Mouse (Mus musculus) forebrain, postnatal 0 days (tissue): ENCODE measurements around the gene Psmb3. TPM values are rescaled to one million over a fixed set of nuclear protein-coding genes. Genes with fewer than 3 reads are reported as not detected.
A peak's percentile ranks its signal among the peaks of the same experiment; 100 is the strongest.

Experiments used
- ATAC-seq: fragments of 200-750 bp; cut with Nextera tagmentation; 2 replicates; pipeline ENCODE4 v1.8.0; 2017; ENCODE audit warnings: mild to moderate bottlenecking, moderate library complexity
- DNase-seq: peaks from one replicate; pipeline ENCODE4 v3.0.0-alpha.2; 2015
- H3K27ac ChIP-seq: fragments of 300-500 bp; sonication (generic); 2 replicates; pipeline ENCODE4 v1.5.1; 2014; ENCODE audit warnings: low read depth, mild to moderate bottlenecking, antibody characterized with exemption, low read length, moderate library complexity, mixed read lengths
- H3K27me3 ChIP-seq: fragments of 300-500 bp; sonication (generic); 2 replicates; pipeline ENCODE4 v1.6.1; 2014; ENCODE audit warnings: mild to moderate bottlenecking, low read length, mixed read lengths; ENCODE audit not compliant: insufficient read depth
- H3K36me3 ChIP-seq: fragments of 300-500 bp; sonication (generic); 2 replicates; pipeline ENCODE4 v1.6.1; 2014; ENCODE audit warnings: mild to moderate bottlenecking, moderate library complexity; ENCODE audit not compliant: insufficient read depth
- H3K4me1 ChIP-seq: fragments of 300-500 bp; sonication (generic); 2 replicates; pipeline ENCODE4 v1.6.1; 2014; ENCODE audit warnings: antibody characterized with exemption; ENCODE audit not compliant: insufficient read depth
- H3K4me2 ChIP-seq: fragments of 300-500 bp; sonication (generic); 2 replicates; pipeline ENCODE4 v1.6.1; 2014; ENCODE audit warnings: low read depth, mild to moderate bottlenecking, moderate library complexity
- H3K4me3 ChIP-seq: fragments of 300-500 bp; sonication (generic); 2 replicates; pipeline ENCODE4 v1.5.1; 2014; ENCODE audit warnings: low read depth, low read length, mixed read lengths
- H3K9ac ChIP-seq: fragments of 300-500 bp; sonication (generic); 2 replicates; pipeline ENCODE4 v1.6.1; 2014; ENCODE audit warnings: mild to moderate bottlenecking
- H3K9me3 ChIP-seq: fragments of 300-500 bp; sonication (generic); 2 replicates; pipeline ENCODE4 v1.6.1; 2016; ENCODE audit warnings: low read length
- CTCF ChIP-seq: sonication (generic); IDR thresholded peaks from 2 replicates; pipeline ENCODE4 v1.5.1; 2016; ENCODE audit warnings: antibody characterized with exemption, control low read depth, low read depth
- WGBS: fragments of 180-500 bp; shearing (Covaris S2); extraction: QIAGEN DNeasy Blood & Tissue Kit; methylation state at CpG from one replicate; pipeline ENCODE4 v1.1.7; 2014; 5-methylcytosine and 5-hydroxymethylcytosine counted together
- polyA plus RNA-seq: library from polyadenylated mRNA; unstranded; fragments of >200 nt; fragmentation: Nextera tagmentation; extraction: Ambion mirVana; gene quantifications from 2 replicates; pipeline ENCODE4 v1.2.1, GENCODE M21; 2015
- total RNA-seq: library from RNA; depleted of rRNA; stranded (reverse); fragments of >200 nt; gene quantifications from 2 replicates; pipeline ENCODE4 v1.2.3, GENCODE M21; 2014

Psmb3 gene
- total and polyA plus RNA-seq, 2 experiments from 2014 or later, result 322 to 499 TPM

DNA sequence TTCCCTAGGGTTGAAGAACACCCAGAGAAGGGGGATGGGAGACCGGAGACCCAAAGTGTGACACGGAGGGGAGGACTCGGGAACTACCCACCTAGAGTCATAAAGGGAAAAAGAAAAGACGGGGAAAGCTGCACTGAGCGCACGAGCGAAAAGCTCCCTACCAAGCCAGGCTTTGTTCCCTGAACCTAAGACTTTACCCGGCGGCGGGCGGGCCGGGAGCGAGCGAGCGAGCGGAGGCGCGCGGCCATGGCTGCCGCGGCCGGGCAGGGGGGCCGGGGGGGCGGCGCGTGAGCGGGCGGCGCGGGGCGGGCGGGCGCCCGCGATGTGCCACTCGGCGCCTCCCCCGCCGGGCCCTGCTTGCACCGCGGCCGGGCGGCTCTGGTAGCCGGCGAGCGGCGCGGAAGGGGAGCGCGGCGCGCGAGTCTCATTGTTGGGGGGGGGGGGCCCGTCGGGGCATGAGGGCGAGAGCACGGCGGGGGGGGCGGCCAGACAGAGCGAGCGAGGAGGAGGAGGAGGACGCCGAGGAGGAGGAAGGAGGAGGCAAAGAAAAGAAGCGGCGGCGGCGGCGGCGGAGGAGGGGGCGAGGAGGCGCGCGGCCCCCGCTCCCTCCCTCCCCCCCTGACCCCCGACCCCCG lies 40.2 kb upstream of the Psmb3 start, which contains the start of gene Mllt6:
TSS of gene Mllt6 (plus strand) at position 522 of the 635 bp plus-strand sequence.
- no peak for TF ChIP-seq CTCF
- 1% methylated on average over 27 of the region's 76 CpGs for WGBS
- peaks cover 14% of the 10 kb centered on the region; the same call in 1 of the 2 replicates for H3K4me1 ChIP-seq
- H3K27ac ChIP-seq, result peak within 1 kb of the TSS; percentile 66
- peak within 1 kb of the TSS; percentile 79 for H3K4me3 ChIP-seq
- peak within 1 kb of the TSS; percentile 68 for H3K9ac ChIP-seq
- H3K36me3 ChIP-seq, result peaks cover 5% of the 10 kb centered on the region
- no peaks in the 10 kb centered on the region for H3K9me3 ChIP-seq
- H3K27me3 ChIP-seq, result 0 out of 2 replicates have a peak, but pooled peaks cover 7% of the 10 kb centered on the region
- peak; percentile 88 for DNase-seq
- H3K4me2 ChIP-seq, result peak within 1 kb of the TSS; percentile 81
- ATAC-seq, result peak; percentile 82

DNA sequence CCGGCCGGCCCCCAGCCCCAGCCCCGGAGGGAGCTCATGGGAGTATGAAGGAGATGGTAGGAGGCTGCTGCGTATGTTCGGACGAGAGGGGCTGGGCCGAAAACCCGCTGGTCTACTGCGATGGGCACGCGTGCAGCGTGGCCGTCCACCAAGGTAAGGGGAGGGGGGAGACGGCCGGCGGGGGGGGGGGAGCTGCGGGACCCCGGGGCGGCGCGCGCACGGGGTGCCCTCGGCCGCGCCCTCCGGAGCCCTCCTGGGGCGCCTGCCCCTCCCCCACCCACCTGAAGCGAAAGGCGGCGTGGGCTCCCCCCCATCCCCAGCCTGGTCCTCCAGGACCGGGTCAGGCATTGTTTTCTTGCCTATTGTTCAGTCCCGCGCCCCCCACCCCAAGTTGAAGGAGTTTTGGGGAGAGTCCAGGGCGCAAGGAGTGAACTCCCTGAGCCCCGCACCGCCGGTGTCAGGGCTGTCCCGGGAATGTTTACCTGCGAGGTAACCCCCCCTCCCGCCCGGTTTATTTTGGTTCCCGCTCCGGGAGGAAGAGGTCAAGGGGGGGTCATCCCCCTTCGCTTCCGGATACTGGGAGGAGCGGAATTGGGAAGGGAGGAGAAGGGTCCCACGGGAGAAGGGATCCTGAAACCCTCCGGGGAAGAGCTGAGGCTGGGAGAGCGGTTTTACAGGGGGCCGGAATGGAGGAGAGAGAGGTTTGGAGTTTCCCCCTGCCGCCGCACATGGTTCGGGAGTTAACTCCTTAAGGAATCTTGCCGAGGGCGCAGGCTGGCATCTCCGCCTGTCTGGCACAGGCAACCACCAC lies 39.5 kb upstream of the Psmb3 start:
- 0 out of 2 replicates have a peak, but pooled peaks cover 7% of the 10 kb centered on the region for H3K27me3 ChIP-seq
- ATAC-seq (peak; percentile 15; the same call in 1 of the 2 replicates), DNase-seq (peak; percentile 58)
- peak overlapping the region; percentile 81 for H3K4me2 ChIP-seq
- peak overlapping the region; percentile 79 for H3K4me3 ChIP-seq
- peaks cover 6% of the 10 kb centered on the region for H3K36me3 ChIP-seq
- no peak for TF ChIP-seq CTCF
- peak overlapping the region; percentile 68 for H3K9ac ChIP-seq
- peak overlapping the region; percentile 66 for H3K27ac ChIP-seq
- no peaks in the 10 kb centered on the region for H3K9me3 ChIP-seq
- peaks cover 14% of the 10 kb centered on the region; the same call in 1 of the 2 replicates for H3K4me1 ChIP-seq
- under 1% methylated on average over 44 of the region's 57 CpGs for WGBS

- Histone ChIP-seq H3K4me1 (peaks cover 16% of the 10 kb centered on the region; the same call in 1 of the 2 replicates), H3K27ac (no peak overlapping the region)
Measured at GRCm38 (mm10) chr11:97664339-97664665, 38.9 kb upstream of the Psmb3 start.

GRCm38 (mm10) chr11:97664771-97665240 lies 38.4 kb upstream of the Psmb3 start:
- H3K4me1 ChIP-seq, result peaks cover 17% of the 10 kb centered on the region; the same call in 1 of the 2 replicates
- peaks cover 17% of the 10 kb centered on the region for H3K36me3 ChIP-seq
- H3K27me3 ChIP-seq, result 0 out of 2 replicates have a peak, but pooled peaks cover 7% of the 10 kb centered on the region
- TF ChIP-seq CTCF, result no peak
- DNase-seq, result no peak
- no peak for ATAC-seq
- WGBS, result 35% methylated on average over 6 of the region's 6 CpGs
- H3K9me3 ChIP-seq, result no peaks in the 10 kb centered on the region
- peak overlapping the region; percentile 81 for H3K4me2 ChIP-seq
- no peak overlapping the region for H3K27ac ChIP-seq
- H3K9ac ChIP-seq, result no peak overlapping the region; the same call in 1 of the 2 replicates
- H3K4me3 ChIP-seq, result peak overlapping the region; percentile 79

More at GRCm38 (mm10) chr11:97664339-97664665, 38.9 kb upstream of the Psmb3 start:
- no peaks in the 10 kb centered on the region for H3K9me3 ChIP-seq
- peak overlapping the region; percentile 81 for H3K4me2 ChIP-seq
- DNase-seq, result no peak
- H3K36me3 ChIP-seq, result peaks cover 12% of the 10 kb centered on the region
- no peak for ATAC-seq
- 2% methylated on average over 6 of the region's 8 CpGs for WGBS
- H3K27me3 ChIP-seq, result 0 out of 2 replicates have a peak, but pooled peaks cover 7% of the 10 kb centered on the region
- no peak for TF ChIP-seq CTCF
- peak overlapping the region; percentile 68; the same call in 1 of the 2 replicates for H3K9ac ChIP-seq
- peak overlapping the region; percentile 79 for H3K4me3 ChIP-seq

DNA sequence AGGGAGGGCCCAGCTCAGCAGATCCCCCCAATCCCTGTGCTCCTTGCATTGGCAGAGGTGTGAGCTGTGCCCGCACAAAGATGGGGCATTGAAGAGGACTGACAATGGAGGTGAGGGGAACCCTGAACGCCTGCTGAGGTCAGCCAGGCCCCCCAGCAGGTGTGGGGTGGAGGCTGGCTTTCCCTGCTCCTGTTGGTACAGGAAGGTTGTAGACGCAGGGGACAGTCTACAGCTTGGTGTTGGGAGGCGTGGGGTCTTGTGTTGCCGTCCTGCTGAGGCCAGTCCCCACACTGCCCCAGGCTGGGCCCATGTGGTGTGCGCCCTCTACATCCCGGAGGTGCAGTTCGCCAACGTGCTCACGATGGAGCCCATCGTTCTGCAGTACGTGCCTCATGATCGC lies 37.8 kb upstream of the Psmb3 start:
- 82% methylated on average over 13 of the region's 13 CpGs for whole genome bisulfite sequencing
- Histone ChIP-seq H3K9me3 (no peaks in the 10 kb centered on the region), H3K4me2 (no peak overlapping the region), H3K36me3 (peaks cover 22% of the 10 kb centered on the region), H3K9ac (no peak overlapping the region), H3K4me1 (peaks cover 20% of the 10 kb centered on the region), H3K4me3 (no peak overlapping the region), H3K27ac (no peak overlapping the region), H3K27me3 (0 out of 2 replicates have a peak, but pooled peaks cover 7% of the 10 kb centered on the region)
- no peak for TF ChIP-seq CTCF
- DNase-seq (no peak), ATAC-seq (no peak)

- TF ChIP-seq CTCF, result peak; percentile 45; the same call in 1 of the 2 replicates
- Histone ChIP-seq H3K9ac (no peak overlapping the region), H3K9me3 (no peaks in the 10 kb centered on the region), H3K4me3 (no peak overlapping the region), H3K4me2 (no peak overlapping the region), H3K36me3 (peaks cover 27% of the 10 kb centered on the region), H3K4me1 (peaks cover 16% of the 10 kb centered on the region; the same call in 1 of the 2 replicates), H3K27ac (no peak overlapping the region), H3K27me3 (0 out of 2 replicates have a peak, but pooled peaks cover under 1% of the 10 kb centered on the region)
- WGBS, result 92% methylated on average over 7 of the region's 7 CpGs
- ATAC-seq (no peak), DNase-seq (no peak)
Measured at GRCm38 (mm10) chr11:97666221-97666620, 37.0 kb upstream of the Psmb3 start.
